Mouse (Mus musculus): ENCODE data around the gene Myrip.

- no peak for TF ChIP-seq CTCF (IDR thresholded peaks at IDR 0.05; ENCODE audit: extremely low read depth, insufficient read depth, low read length)
- no peak for TF ChIP-seq POLR2A (IDR thresholded peaks at IDR 0.05; ENCODE audit: extremely low read depth, insufficient read depth, low read length)
These were observed 126.9 kb downstream of the Myrip start for GRCm38 (mm10) chr9:120428181-120428580.

Data from cortical plate, adult 2 months (tissue).